Mouse (Mus musculus): Measurements from ENCODE around the gene Rapgef4.

The Rapgef4 gene

DNA sequence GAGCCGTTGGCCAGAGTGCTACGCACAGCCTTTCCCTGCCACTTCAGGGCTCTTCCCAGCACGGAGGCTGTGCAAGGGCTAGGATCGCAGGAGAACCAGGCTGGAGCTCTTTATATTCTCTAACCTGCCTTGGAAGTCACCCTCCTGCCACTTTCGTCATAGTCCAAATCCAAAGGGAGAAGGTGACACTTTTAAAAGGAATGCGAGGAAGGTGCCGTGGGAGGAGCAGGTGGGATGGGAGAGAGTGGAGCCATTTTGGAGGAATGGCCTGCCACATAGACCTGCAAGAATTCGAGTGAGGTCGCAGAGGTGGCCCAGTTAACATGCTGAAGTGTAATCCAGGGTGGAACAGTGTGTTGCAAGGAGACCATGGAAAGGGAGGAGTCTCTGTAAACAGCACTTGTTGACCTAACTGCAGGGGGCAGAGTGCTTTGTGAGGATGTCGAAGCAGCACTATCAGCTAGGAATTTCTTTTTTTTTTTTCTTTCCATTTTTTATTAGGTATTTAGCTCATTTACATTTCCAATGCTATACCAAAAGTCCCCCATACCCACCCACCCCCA lies 94.0 kb downstream of the Rapgef4 start:
- DNase-seq (ENCODE audit: low spot score in 2 of 2): no peak

- DNase-seq (ENCODE audit: low spot score in 2 of 2): no peak
Observed at GRCm38 (mm10) chr2:72077490-72078139, 96.6 kb downstream of the Rapgef4 start.

- DNase-seq (ENCODE audit: low spot score in 2 of 2): peak in 1 of 2 experiments; percentile 65
Observed at GRCm38 (mm10) chr2:72078140-72078521, 97.1 kb downstream of the Rapgef4 start.

DNA sequence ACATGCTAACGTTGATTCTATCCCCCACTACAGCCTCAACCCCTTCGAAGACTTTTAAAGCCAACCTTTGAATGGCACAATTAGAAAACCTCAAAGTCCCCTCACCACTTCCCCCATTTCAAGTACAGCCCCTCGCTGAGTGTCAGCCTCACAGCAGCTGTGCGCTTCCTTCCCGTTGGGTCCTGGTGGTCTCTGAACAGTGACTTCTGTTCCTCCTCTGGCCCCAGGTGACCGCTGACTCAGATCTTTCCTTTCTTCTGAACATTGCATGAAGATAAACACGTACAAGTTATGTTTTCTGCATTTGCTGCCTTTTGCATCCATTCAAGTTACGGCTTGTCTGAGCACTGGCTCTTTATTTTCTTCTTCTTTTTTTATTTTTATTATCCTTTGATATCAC lies 98.1 kb downstream of the Rapgef4 start:
- DNase-seq (ENCODE audit: low spot score in 2 of 2): peak in 1 of 2 experiments; percentile 34

DNA sequence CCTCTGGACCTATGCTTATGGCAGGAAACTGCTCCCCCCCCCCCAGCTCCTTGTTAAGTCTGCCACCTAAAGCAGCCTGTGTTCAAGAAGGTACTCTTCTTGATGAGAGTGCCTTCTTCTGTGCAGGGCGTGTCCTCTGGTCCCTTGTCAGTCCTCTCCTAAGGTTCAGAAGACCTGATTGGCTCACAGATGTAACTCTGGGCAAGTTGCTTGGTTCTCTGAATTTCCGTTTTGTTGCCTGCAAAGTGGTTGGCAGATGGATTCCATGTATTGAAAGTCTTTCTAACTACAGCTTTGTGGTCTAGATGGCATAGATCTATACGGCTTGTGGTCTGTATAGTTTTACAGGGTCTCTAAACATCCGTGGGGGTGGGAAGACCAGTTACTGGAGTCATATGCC lies 101.8 kb downstream of the Rapgef4 start:
- no peak for DNase-seq (ENCODE audit: low spot score in 2 of 2)

GRCm38 (mm10) chr2:72088886-72089285 lies 107.8 kb downstream of the Rapgef4 start:
- no peak for DNase-seq (ENCODE audit: low spot score in 2 of 2)

- DNase-seq (ENCODE audit: low spot score in 2 of 2): no peak
Observed at GRCm38 (mm10) chr2:72090061-72090460, 109.0 kb downstream of the Rapgef4 start.

GRCm38 (mm10) chr2:72092046-72092445 lies 111.0 kb downstream of the Rapgef4 start:
- DNase-seq (ENCODE audit: low spot score in 2 of 2): no peak

- DNase-seq (ENCODE audit: low spot score in 2 of 2): no peak
Observed at GRCm38 (mm10) chr2:72093402-72094037, 112.5 kb downstream of the Rapgef4 start.

DNA sequence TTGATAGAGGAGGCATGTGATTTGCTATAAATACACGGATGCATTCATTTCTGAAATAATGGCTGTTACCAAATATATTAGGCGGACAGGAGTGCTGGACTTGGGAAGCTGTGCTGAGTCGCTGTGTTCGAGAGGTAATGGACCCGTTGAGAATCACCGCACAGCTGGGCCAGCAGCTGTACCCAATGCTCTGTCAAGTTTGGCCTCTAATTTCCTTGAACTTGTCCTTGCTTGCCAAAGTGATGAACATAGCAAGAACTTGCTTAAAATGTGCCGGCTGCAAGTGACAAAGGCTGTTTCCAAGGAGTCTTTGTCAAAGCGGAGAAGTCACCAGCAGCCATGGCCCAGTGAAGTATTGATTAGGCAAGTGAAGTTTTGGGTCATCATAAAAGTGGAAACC lies 113.0 kb downstream of the Rapgef4 start:
- no peak for DNase-seq (ENCODE audit: low spot score in 2 of 2)

DNA sequence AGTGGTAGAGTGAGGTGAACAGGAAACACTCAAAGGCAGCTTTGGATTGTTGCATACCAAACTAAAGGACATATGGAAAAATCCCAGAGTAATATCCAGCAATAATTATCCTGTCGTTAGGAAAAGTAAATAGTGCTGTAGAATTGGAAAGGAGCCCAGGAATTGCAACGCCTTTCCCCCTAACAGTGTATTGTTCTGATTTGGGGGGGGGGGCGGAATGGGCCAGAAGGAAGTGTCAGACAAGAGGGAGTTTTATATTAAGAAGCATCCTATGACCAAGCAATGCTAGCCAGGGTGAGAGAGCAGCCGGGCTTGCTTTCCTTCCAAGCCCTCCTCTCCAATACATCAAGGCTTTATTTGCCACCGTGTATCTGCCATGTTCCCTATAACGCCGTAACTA lies 113.4 kb downstream of the Rapgef4 start:
- no peak for DNase-seq (ENCODE audit: low spot score in 2 of 2)

DNA sequence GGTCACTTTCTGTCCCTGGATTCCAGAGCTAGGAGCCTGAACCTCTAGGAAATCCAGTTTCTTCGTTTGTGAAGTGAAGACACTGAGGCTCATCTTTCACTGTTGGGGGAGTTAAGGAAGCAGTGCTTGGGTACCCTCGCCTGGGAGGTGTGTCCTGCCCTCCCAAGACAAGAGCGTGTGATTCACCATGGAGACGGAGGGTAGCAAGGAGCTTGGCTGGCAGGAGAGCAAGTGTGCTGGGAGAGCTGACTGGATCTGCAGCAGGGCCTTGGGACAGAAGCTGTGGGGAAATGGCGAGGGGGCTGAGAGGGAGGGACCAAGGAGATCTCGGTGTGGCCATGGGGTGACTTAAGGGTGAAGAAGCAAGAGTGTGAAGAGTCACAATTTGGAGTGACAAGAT lies 114.0 kb downstream of the Rapgef4 start:
- no peak for DNase-seq (ENCODE audit: low spot score in 2 of 2)

- DNase-seq (ENCODE audit: low spot score in 2 of 2): peak in 1 of 2 experiments; percentile 75
Observed at GRCm38 (mm10) chr2:72096345-72096744, 115.3 kb downstream of the Rapgef4 start.

DNA sequence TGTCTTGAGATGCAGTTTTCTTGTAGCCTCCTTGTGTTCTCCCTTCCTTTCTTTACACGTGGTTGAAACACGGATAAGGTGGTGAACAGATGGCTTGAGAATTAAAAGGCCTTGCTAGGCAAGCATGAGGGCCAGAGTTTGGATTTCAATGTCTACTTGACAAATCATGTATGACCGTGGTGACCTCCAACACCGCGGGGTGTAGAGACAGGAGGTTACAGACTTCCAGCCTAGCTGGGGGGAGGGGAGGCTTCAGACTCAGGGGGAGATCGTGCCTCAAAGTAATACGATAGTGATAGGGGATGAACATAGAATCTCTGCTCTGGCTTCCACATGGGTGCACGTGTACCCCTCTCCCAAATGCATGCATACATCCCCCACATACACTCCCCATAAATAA lies 117.3 kb downstream of the Rapgef4 start:
- no peak for DNase-seq (ENCODE audit: low spot score in 2 of 2)

DNA sequence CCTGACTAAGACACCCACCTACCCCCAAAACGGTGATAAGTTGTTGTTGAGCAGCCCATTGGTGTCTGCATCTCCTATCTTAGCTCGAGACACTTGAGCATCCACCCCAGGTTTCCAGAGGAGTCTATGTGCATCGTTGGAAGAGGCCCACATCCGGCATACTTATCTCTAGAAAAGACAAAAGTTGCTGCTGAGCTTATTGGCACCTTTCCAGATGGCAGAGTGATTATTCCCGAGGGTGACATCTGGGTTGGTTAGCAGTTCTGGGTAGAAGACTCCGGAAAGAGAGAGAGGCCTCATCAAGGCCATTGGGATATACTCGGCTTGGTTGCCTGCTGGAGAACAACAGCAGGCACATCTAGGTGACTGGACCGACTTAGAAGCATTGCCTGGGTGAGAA lies 123.6 kb downstream of the Rapgef4 start:
- no peak for DNase-seq (ENCODE audit: low spot score in 2 of 2)

GRCm38 (mm10) chr2:72107525-72108180 lies 126.6 kb downstream of the Rapgef4 start:
- DNase-seq (ENCODE audit: low spot score in 2 of 2): no peak

GRCm38 (mm10) chr2:72108448-72109312 lies 127.6 kb downstream of the Rapgef4 start:
- DNase-seq (ENCODE audit: low spot score in 2 of 2): no peak

GRCm38 (mm10) chr2:72110404-72110803 lies 129.4 kb downstream of the Rapgef4 start:
- no peak for DNase-seq (ENCODE audit: low spot score in 2 of 2)

DNA sequence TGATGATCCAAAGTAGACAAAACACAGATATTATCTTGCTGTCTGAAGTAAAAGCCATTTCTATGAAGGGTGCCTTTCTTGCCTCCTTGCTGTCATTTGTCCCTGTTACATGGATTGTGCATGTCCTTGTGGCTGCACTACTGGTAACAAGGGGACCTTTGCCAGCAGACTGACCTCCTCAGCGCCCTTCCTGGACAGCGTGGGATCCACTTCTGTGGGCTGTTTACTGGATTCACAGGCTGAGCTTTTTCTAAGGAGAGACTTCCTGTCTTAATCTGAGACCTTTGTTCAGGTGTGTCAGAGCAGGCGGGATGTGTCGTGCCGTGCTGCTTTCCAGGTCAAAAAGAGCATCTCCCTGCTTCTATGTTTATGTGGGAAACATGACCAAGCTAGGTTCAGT lies 132.7 kb downstream of the Rapgef4 start:
- no peak for DNase-seq (ENCODE audit: low spot score in 2 of 2)

GRCm38 (mm10) chr2:72114148-72114559 lies 133.1 kb downstream of the Rapgef4 start:
- peak in 1 of 2 experiments; percentile 32 for DNase-seq (ENCODE audit: low spot score in 2 of 2)

DNA sequence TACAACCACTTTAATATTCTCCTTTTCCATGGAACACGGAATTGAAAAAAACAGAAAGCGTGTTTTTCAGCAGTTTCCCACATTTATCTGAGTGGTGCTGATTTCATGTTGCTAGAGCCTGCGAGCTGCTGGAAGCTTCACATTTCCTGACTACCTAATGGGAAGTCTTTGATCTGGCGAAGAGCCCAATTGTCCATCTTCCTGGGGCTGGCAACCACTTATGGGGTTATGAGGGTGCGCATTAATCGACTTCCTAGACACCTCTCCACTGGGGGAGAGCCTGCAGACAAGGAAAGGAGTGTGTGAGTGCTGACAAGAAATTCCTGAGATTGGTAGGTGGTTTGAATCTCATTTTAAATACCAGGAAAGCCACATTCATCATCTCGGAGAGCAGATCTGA lies 135.1 kb downstream of the Rapgef4 start:
- DNase-seq (ENCODE audit: low spot score in 2 of 2): no peak

- DNase-seq (ENCODE audit: low spot score in 2 of 2): no peak
Observed at GRCm38 (mm10) chr2:72116698-72117097, 135.7 kb downstream of the Rapgef4 start.
